Mouse (Mus musculus): ENCODE data around the gene Wdr70.

Wdr70 gene

DNA sequence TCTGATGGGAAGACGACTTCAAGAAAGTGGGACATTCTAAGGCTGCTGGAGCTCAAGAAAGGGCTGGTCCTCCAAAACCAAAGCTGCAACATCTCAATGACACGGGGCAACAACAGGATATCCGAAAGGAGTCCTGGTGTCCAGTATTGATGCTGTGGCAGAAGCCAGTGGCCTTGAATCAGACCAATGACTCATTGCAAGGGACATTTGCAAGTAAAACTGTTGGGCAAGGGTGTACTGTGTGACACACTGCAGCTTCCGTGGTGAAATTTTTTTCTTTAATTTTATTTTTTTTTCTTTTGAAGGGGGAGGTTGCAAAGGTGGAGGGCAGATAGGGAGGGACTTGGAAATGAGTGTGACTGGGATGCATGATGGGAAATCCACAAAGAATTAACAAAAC, 256.6 kb downstream of the Wdr70 start:
- no peak for DNase-seq

DNA sequence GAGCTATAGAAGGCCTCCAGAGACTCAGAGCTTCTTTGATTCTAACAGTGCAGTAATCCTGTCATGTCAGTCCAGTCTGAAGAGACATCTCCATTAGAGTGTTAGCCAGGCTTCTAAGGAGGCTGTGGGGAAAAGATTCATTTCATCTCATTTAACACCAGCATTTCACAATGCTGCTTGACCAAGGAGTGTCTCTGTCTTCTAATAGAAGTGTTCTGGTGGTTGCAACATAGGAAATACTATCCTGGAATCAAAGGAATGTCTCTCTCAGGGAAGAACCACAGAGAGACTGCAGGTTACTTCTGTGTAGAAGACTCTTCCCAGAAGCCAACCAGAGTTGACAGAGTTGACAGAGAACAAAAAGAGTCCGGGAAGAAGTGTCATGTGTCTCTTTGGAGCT, 257.3 kb downstream of the Wdr70 start:
- DNase-seq, result no peak

- no peak for DNase-seq
Observed at GRCm38 (mm10) chr15:7838921-7839309, 260.1 kb downstream of the Wdr70 start.

GRCm38 (mm10) chr15:7838060-7838920, 260.7 kb downstream of the Wdr70 start:
- no peak for DNase-seq

DNA sequence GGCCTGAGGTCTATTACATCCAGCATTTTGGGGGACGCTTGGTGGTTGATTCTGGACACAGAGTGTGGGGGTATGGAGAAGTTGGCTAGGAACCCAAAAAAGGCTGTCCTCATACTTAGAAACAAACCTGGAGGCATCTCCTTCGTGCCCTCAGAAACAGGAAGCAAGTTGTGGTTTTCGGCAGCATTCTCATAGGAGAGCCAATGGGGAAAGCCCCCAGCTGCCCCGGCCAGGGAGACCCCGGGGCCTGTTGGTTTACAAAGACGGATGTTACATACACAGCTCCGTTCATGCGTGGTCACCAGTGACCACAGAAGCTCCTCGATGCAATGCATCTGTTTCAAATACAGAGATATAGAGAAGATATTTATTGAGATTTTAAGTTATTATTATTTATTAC, 263.6 kb downstream of the Wdr70 start:
- no peak for DNase-seq

GRCm38 (mm10) chr15:7825530-7825929, 273.5 kb downstream of the Wdr70 start:
- DNase-seq, result no peak

GRCm38 (mm10) chr15:7823886-7824285, 275.1 kb downstream of the Wdr70 start:
- DNase-seq, result no peak
